ENCODE assay signal across 19 mouse cellular contexts in the genomic region with DNA sequence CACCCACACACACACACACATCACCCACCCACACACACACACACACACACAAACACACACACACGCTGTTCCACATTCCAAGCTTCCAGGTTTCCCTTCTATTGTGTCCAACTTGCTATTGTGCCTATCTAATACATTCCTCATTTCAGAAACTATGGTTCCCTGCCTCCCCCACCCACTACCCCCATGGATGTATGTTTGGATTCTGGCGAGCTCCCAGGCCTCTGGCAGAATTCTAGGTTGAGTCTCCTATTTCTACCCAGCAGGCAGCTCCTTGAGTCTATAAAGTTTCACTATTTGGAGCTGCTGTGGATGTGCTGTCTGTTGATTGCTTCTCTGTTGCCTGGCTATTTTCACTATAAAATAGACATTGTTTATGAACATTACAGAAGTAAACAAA. TPM values are rescaled to one million over a fixed set of nuclear protein-coding genes. Genes with fewer than 3 reads are reported as not detected.
DNase-seq lines count a peak whose midpoint lies in the region; ATAC-seq and TF ChIP-seq lines count a peak whose summit lies in the region.
"Had no signal": no experiment of that assay in that cellular context is flagged by ENCODE, and none has a peak within 500 bp of the region (broad histone marks: within the 10 kb centered on the region; RNA-seq: fewer than 3 reads in every experiment).

No protein-coding gene starts in this region.

- no peak overlapping the region for H3K4me2 ChIP-seq in intestine, embryonic 14.5 days (ENCODE audit: low read length)
- no peak overlapping the region for H3K4me2 ChIP-seq in intestine, postnatal 0 days (replicated peaks; ENCODE audit: low read depth)
- no peak overlapping the region for H3K4me2 ChIP-seq in midbrain, postnatal 0 days (ENCODE audit: low read depth, low read length, poor library complexity, severe bottlenecking)
- H3K4me2 ChIP-seq in midbrain, embryonic 16.5 days (ENCODE audit: low read length): no peak overlapping the region
- H3K4me2 ChIP-seq in embryonic facial prominence, embryonic 15.5 days (replicated peaks): no peak overlapping the region
- H3K4me2 ChIP-seq in stomach, embryonic 15.5 days: no peak overlapping the region
- H3K4me2 ChIP-seq: embryonic facial prominence, embryonic 12.5 days; heart, embryonic 12.5 days; hindbrain, embryonic 13.5 days; liver, embryonic 12.5 days had no signal

- DNase-seq in intestine, embryonic 14.5 days (ENCODE audit: low spot score): no peak
- no peak for DNase-seq in midbrain, postnatal 0 days (ENCODE audit: low spot score)
- no peak for DNase-seq in adrenal gland, postnatal 14 days
- DNase-seq: adrenal gland, adult 8-10 months; cerebellum, adult 9-11 months; gastrocnemius, adult 2 months; lung, adult 2 months; lung, postnatal 4 days; thymus, postnatal 25 days had no signal

- H3K4me3 ChIP-seq in intestine, embryonic 14.5 days (ENCODE audit: low read depth, low read length): no peak overlapping the region
- no peak overlapping the region for H3K4me3 ChIP-seq in intestine, postnatal 0 days (ENCODE audit: low read depth, low read length)
- H3K4me3 ChIP-seq in midbrain, postnatal 0 days (ENCODE audit: low read depth, low read length): no peak overlapping the region
- H3K4me3 ChIP-seq in midbrain, embryonic 16.5 days (ENCODE audit: low read depth, low read length): no peak overlapping the region
- H3K4me3 ChIP-seq in embryonic facial prominence, embryonic 15.5 days (replicated peaks): no peak overlapping the region
- no peak overlapping the region for H3K4me3 ChIP-seq in stomach, embryonic 15.5 days (replicated peaks)
- H3K4me3 ChIP-seq: embryonic facial prominence, embryonic 12.5 days; gastrocnemius, adult 2 months; heart, embryonic 12.5 days; hindbrain, embryonic 13.5 days; liver, embryonic 12.5 days; myocyte had no signal

- H3K36me3 ChIP-seq in intestine, embryonic 14.5 days (ENCODE audit: control insufficient read depth, insufficient read depth, low read length): peaks cover 53% of the 10 kb centered on the region
- H3K36me3 ChIP-seq in intestine, postnatal 0 days (ENCODE audit: control insufficient read depth, insufficient read depth): peaks cover 47% of the 10 kb centered on the region
- peaks cover 36% of the 10 kb centered on the region for H3K36me3 ChIP-seq in midbrain, postnatal 0 days (ENCODE audit: insufficient read depth, low read length)
- peaks cover 23% of the 10 kb centered on the region for H3K36me3 ChIP-seq in midbrain, embryonic 16.5 days (ENCODE audit: control insufficient read depth, insufficient read depth, low read length)
- peaks cover 36% of the 10 kb centered on the region for H3K36me3 ChIP-seq in embryonic facial prominence, embryonic 15.5 days
- H3K36me3 ChIP-seq in stomach, embryonic 15.5 days: 0 out of 2 replicates have a peak, but pooled peaks cover 4% of the 10 kb centered on the region

- 46% methylated on average over 2 of the region's 2 CpGs for WGBS in intestine, embryonic 14.5 days
- 60% methylated on average over 2 of the region's 2 CpGs for WGBS in intestine, postnatal 0 days
- WGBS in midbrain, postnatal 0 days: 71% methylated on average over 2 of the region's 2 CpGs
- WGBS in midbrain, embryonic 16.5 days: 64% methylated on average over 2 of the region's 2 CpGs
- 43% methylated on average over 2 of the region's 2 CpGs for WGBS in embryonic facial prominence, embryonic 15.5 days
- WGBS in stomach, embryonic 15.5 days: 52% methylated on average over 2 of the region's 2 CpGs

- peaks cover 8% of the 10 kb centered on the region; the same call in 1 of the 2 replicates for H3K4me1 ChIP-seq in intestine, embryonic 14.5 days (replicated peaks; ENCODE audit: control insufficient read depth, insufficient read depth, low read length)
- no peaks in the 10 kb centered on the region for H3K4me1 ChIP-seq in intestine, postnatal 0 days (replicated peaks; ENCODE audit: control insufficient read depth, insufficient read depth, low read length)
- H3K4me1 ChIP-seq in midbrain, postnatal 0 days (ENCODE audit: insufficient read depth, low read length): no peaks in the 10 kb centered on the region
- H3K4me1 ChIP-seq in midbrain, embryonic 16.5 days (ENCODE audit: control insufficient read depth, insufficient read depth, low read length): peaks cover 13% of the 10 kb centered on the region
- H3K4me1 ChIP-seq in embryonic facial prominence, embryonic 15.5 days: peaks cover 18% of the 10 kb centered on the region
- 0 out of 2 replicates have a peak, but pooled peaks cover 2% of the 10 kb centered on the region for H3K4me1 ChIP-seq in stomach, embryonic 15.5 days
- H3K4me1 ChIP-seq: embryonic facial prominence, embryonic 12.5 days; heart, embryonic 12.5 days; liver, embryonic 12.5 days had no signal

- TF ChIP-seq CTCF in intestine, postnatal 0 days (IDR thresholded peaks at IDR 0.05; ENCODE audit: low read depth): no peak
- TF ChIP-seq CTCF in midbrain, postnatal 0 days (IDR thresholded peaks at IDR 0.05): no peak

- H3K27me3 ChIP-seq in intestine, embryonic 14.5 days (replicated peaks; ENCODE audit: control insufficient read depth, insufficient read depth, low read length): no peaks in the 10 kb centered on the region
- no peaks in the 10 kb centered on the region for H3K27me3 ChIP-seq in intestine, postnatal 0 days (replicated peaks; ENCODE audit: control insufficient read depth, insufficient read depth, low read length)
- H3K27me3 ChIP-seq in midbrain, postnatal 0 days (ENCODE audit: insufficient read depth, low read length): no peaks in the 10 kb centered on the region
- H3K27me3 ChIP-seq in midbrain, embryonic 16.5 days (ENCODE audit: control insufficient read depth, insufficient read depth, low read depth, low read length): no peaks in the 10 kb centered on the region
- H3K27me3 ChIP-seq in embryonic facial prominence, embryonic 15.5 days: no peaks in the 10 kb centered on the region
- no peaks in the 10 kb centered on the region for H3K27me3 ChIP-seq in stomach, embryonic 15.5 days (replicated peaks)
- H3K27me3 ChIP-seq: embryonic facial prominence, embryonic 12.5 days; heart, embryonic 12.5 days; hindbrain, embryonic 13.5 days; liver, embryonic 12.5 days had no signal

- no peaks in the 10 kb centered on the region for H3K9me3 ChIP-seq in intestine, embryonic 14.5 days (ENCODE audit: control insufficient read depth, low read length)
- no peaks in the 10 kb centered on the region for H3K9me3 ChIP-seq in intestine, postnatal 0 days (ENCODE audit: control insufficient read depth)
- no peaks in the 10 kb centered on the region for H3K9me3 ChIP-seq in midbrain, postnatal 0 days (ENCODE audit: low read length)
- H3K9me3 ChIP-seq in midbrain, embryonic 16.5 days (replicated peaks; ENCODE audit: control insufficient read depth, low read length, poor library complexity, severe bottlenecking): no peaks in the 10 kb centered on the region
- H3K9me3 ChIP-seq in embryonic facial prominence, embryonic 15.5 days (replicated peaks): no peaks in the 10 kb centered on the region
- H3K9me3 ChIP-seq in stomach, embryonic 15.5 days: no peaks in the 10 kb centered on the region
- H3K9me3 ChIP-seq: embryonic facial prominence, embryonic 12.5 days; heart, embryonic 12.5 days; hindbrain, embryonic 13.5 days; liver, embryonic 12.5 days had no signal

- H3K9ac ChIP-seq in intestine, embryonic 14.5 days (ENCODE audit: low read length): no peak overlapping the region
- H3K9ac ChIP-seq in intestine, postnatal 0 days (ENCODE audit: low read depth, low read length): no peak overlapping the region
- 0 out of 2 replicates have a peak overlapping the region, but pooled peaks have one; percentile 4 for H3K9ac ChIP-seq in midbrain, postnatal 0 days (replicated peaks; ENCODE audit: low read length, poor library complexity, severe bottlenecking)
- H3K9ac ChIP-seq in midbrain, embryonic 16.5 days (ENCODE audit: low read depth, low read length): no peak overlapping the region
- H3K9ac ChIP-seq in embryonic facial prominence, embryonic 15.5 days: no peak overlapping the region
- no peak overlapping the region for H3K9ac ChIP-seq in stomach, embryonic 15.5 days
- H3K9ac ChIP-seq: embryonic facial prominence, embryonic 12.5 days; heart, embryonic 12.5 days; hindbrain, embryonic 13.5 days; liver, embryonic 12.5 days had no signal

- peak overlapping the region; percentile 81 for H3K27ac ChIP-seq in intestine, embryonic 14.5 days (ENCODE audit: low read depth)
- no peak overlapping the region for H3K27ac ChIP-seq in intestine, postnatal 0 days (ENCODE audit: low read depth, low read length)
- no peak overlapping the region for H3K27ac ChIP-seq in midbrain, postnatal 0 days (ENCODE audit: low read depth, low read length)
- H3K27ac ChIP-seq in midbrain, embryonic 16.5 days (ENCODE audit: low read length): no peak overlapping the region
- H3K27ac ChIP-seq in embryonic facial prominence, embryonic 15.5 days (replicated peaks): peak overlapping the region; percentile 83; the same call in 1 of the 2 replicates
- H3K27ac ChIP-seq in stomach, embryonic 15.5 days: peak overlapping the region; percentile 40; the same call in 1 of the 2 replicates
- H3K27ac ChIP-seq: embryonic facial prominence, embryonic 12.5 days; gastrocnemius, adult 2 months; hindbrain, embryonic 13.5 days; liver, embryonic 12.5 days had no signal

- ATAC-seq in intestine, embryonic 14.5 days (replicated peaks; ENCODE audit: low FRiP score, low TSS enrichment, low read depth): 0 out of 2 replicates have a peak, but pooled peaks have one; percentile 17
- no peak for ATAC-seq in intestine, postnatal 0 days
- ATAC-seq in midbrain, postnatal 0 days (ENCODE audit: low FRiP score): no peak
- ATAC-seq in midbrain, embryonic 16.5 days: no peak
- ATAC-seq in embryonic facial prominence, embryonic 15.5 days (ENCODE audit: insufficient number of reproducible peaks, low FRiP score, low TSS enrichment, low read depth): peak; percentile 44; the same call in 1 of the 2 replicates
- no peak for ATAC-seq in stomach, embryonic 15.5 days (ENCODE audit: insufficient read depth, low FRiP score, low read depth)
- ATAC-seq: inflammation-experienced regulatory T-cells, adult 6 months; liver, embryonic 12.5 days had no signal

RNA-seq across cellular contexts. Expression of gene Pitpnm3, which starts 21.0 kb away (rescaled TPM):
- 1.4 TPM in 2 replicates for polyA plus RNA-seq in intestine, embryonic 14.5 days (2014; fragmentation: Nextera tagmentation; extraction: Ambion mirVana)
- 0.68 and 0.86 TPM in 2 replicates for polyA plus RNA-seq in intestine, postnatal 0 days (2015; fragmentation: Nextera tagmentation; extraction: Ambion mirVana)
- total RNA-seq in midbrain, postnatal 0 days (2014; rRNA removed): 29.6 and 33.0 TPM in 2 replicates
- 7.2 and 7.9 TPM in 2 replicates for polyA plus RNA-seq in midbrain, postnatal 0 days (2015; fragmentation: Nextera tagmentation; extraction: Ambion mirVana)
- 5.4 and 6.1 TPM in 2 replicates for polyA plus RNA-seq in midbrain, embryonic 16.5 days (2015; fragmentation: Nextera tagmentation; extraction: Ambion mirVana)
- 1.9 and 2.0 TPM in 2 replicates for polyA plus RNA-seq in embryonic facial prominence, embryonic 15.5 days (2015; fragmentation: Nextera tagmentation; extraction: Ambion mirVana)
- 0.53 and 0.64 TPM in 2 replicates for polyA plus RNA-seq in stomach, embryonic 15.5 days (2015; fragmentation: Nextera tagmentation; extraction: Ambion mirVana)
- 0.63 and 1.4 TPM in 2 replicates for total RNA-seq in adrenal gland, postnatal 14 days (2021)
- polyA plus RNA-seq: inflammation-experienced regulatory T-cells, adult 6 months had no signal

RNA-seq across cellular contexts. Expression of gene Gm43951, which starts 50.0 kb away (rescaled TPM):
- polyA plus RNA-seq in intestine, embryonic 14.5 days (2014; fragmentation: Nextera tagmentation; extraction: Ambion mirVana): 0.08 and 0.09 TPM in 2 replicates
- polyA plus RNA-seq in intestine, postnatal 0 days (2015; fragmentation: Nextera tagmentation; extraction: Ambion mirVana): not detected in 2 replicates
- total RNA-seq in midbrain, postnatal 0 days (2014; rRNA removed): 2.5 and 2.6 TPM in 2 replicates
- polyA plus RNA-seq in midbrain, postnatal 0 days (2015; fragmentation: Nextera tagmentation; extraction: Ambion mirVana): 1.1 and 1.5 TPM in 2 replicates
- polyA plus RNA-seq in midbrain, embryonic 16.5 days (2015; fragmentation: Nextera tagmentation; extraction: Ambion mirVana): 1.7 and 1.9 TPM in 2 replicates
- polyA plus RNA-seq in embryonic facial prominence, embryonic 15.5 days (2015; fragmentation: Nextera tagmentation; extraction: Ambion mirVana): 0.41 and 0.43 TPM in 2 replicates
- polyA plus RNA-seq in stomach, embryonic 15.5 days (2015; fragmentation: Nextera tagmentation; extraction: Ambion mirVana): 0.19 and 0.48 TPM in 2 replicates
- 0.78 and 1.4 TPM in 2 replicates for total RNA-seq in adrenal gland, postnatal 14 days (2021)
- polyA plus RNA-seq: inflammation-experienced regulatory T-cells, adult 6 months had no signal

RNA-seq across cellular contexts. Expression of gene 4933427D14Rik, which starts 50.6 kb away (rescaled TPM):
- 11.0 and 13.9 TPM in 2 replicates for polyA plus RNA-seq in intestine, embryonic 14.5 days (2014; fragmentation: Nextera tagmentation; extraction: Ambion mirVana)
- 4.3 and 4.8 TPM in 2 replicates for polyA plus RNA-seq in intestine, postnatal 0 days (2015; fragmentation: Nextera tagmentation; extraction: Ambion mirVana)
- total RNA-seq in midbrain, postnatal 0 days (2014; rRNA removed): 16.6 and 21.9 TPM in 2 replicates
- polyA plus RNA-seq in midbrain, postnatal 0 days (2015; fragmentation: Nextera tagmentation; extraction: Ambion mirVana): 13.7 and 20.6 TPM in 2 replicates
- polyA plus RNA-seq in midbrain, embryonic 16.5 days (2015; fragmentation: Nextera tagmentation; extraction: Ambion mirVana): 18.4 and 26.0 TPM in 2 replicates
- 13.5 and 17.2 TPM in 2 replicates for polyA plus RNA-seq in embryonic facial prominence, embryonic 15.5 days (2015; fragmentation: Nextera tagmentation; extraction: Ambion mirVana)
- polyA plus RNA-seq in stomach, embryonic 15.5 days (2015; fragmentation: Nextera tagmentation; extraction: Ambion mirVana): 14.6 and 15.5 TPM in 2 replicates
- 8.1 and 9.4 TPM in 2 replicates for total RNA-seq in adrenal gland, postnatal 14 days (2021)

RNA-seq across cellular contexts. Expression of gene Txndc17, which starts 50.7 kb away (rescaled TPM):
- polyA plus RNA-seq in intestine, embryonic 14.5 days (2014; fragmentation: Nextera tagmentation; extraction: Ambion mirVana): 256 and 268 TPM in 2 replicates
- 642 and 665 TPM in 2 replicates for polyA plus RNA-seq in intestine, postnatal 0 days (2015; fragmentation: Nextera tagmentation; extraction: Ambion mirVana)
- total RNA-seq in midbrain, postnatal 0 days (2014; rRNA removed): 54.1 and 57.7 TPM in 2 replicates
- 137 TPM in 2 replicates for polyA plus RNA-seq in midbrain, postnatal 0 days (2015; fragmentation: Nextera tagmentation; extraction: Ambion mirVana)
- polyA plus RNA-seq in midbrain, embryonic 16.5 days (2015; fragmentation: Nextera tagmentation; extraction: Ambion mirVana): 137 and 145 TPM in 2 replicates
- polyA plus RNA-seq in embryonic facial prominence, embryonic 15.5 days (2015; fragmentation: Nextera tagmentation; extraction: Ambion mirVana): 254 and 268 TPM in 2 replicates
- 229 and 231 TPM in 2 replicates for polyA plus RNA-seq in stomach, embryonic 15.5 days (2015; fragmentation: Nextera tagmentation; extraction: Ambion mirVana)
- total RNA-seq in adrenal gland, postnatal 14 days (2021): 72.5 and 75.9 TPM in 2 replicates

RNA-seq across cellular contexts. Expression of gene Med31, which starts 58.8 kb away (rescaled TPM):
- polyA plus RNA-seq in intestine, embryonic 14.5 days (2014; fragmentation: Nextera tagmentation; extraction: Ambion mirVana): 37.3 and 38.0 TPM in 2 replicates
- 23.9 and 25.5 TPM in 2 replicates for polyA plus RNA-seq in intestine, postnatal 0 days (2015; fragmentation: Nextera tagmentation; extraction: Ambion mirVana)
- total RNA-seq in midbrain, postnatal 0 days (2014; rRNA removed): 21.4 and 26.5 TPM in 2 replicates
- polyA plus RNA-seq in midbrain, postnatal 0 days (2015; fragmentation: Nextera tagmentation; extraction: Ambion mirVana): 40.7 and 42.4 TPM in 2 replicates
- 53.2 and 55.9 TPM in 2 replicates for polyA plus RNA-seq in midbrain, embryonic 16.5 days (2015; fragmentation: Nextera tagmentation; extraction: Ambion mirVana)
- 49.4 and 50.9 TPM in 2 replicates for polyA plus RNA-seq in embryonic facial prominence, embryonic 15.5 days (2015; fragmentation: Nextera tagmentation; extraction: Ambion mirVana)
- 34.4 and 37.4 TPM in 2 replicates for polyA plus RNA-seq in stomach, embryonic 15.5 days (2015; fragmentation: Nextera tagmentation; extraction: Ambion mirVana)
- 12.3 and 13.6 TPM in 2 replicates for total RNA-seq in adrenal gland, postnatal 14 days (2021)

Comparison
In these comparisons a context has a peak if more than half of its experiments do, and no peak if none do; other contexts are left out.
1. ATAC-seq: peak in intestine, embryonic 14.5 days (single experiment) and embryonic facial prominence, embryonic 15.5 days (single experiment); none in intestine, postnatal 0 days (single experiment), midbrain, postnatal 0 days (single experiment), midbrain, embryonic 16.5 days (single experiment) and stomach, embryonic 15.5 days (single experiment).
2. H3K27ac ChIP-seq: peak in intestine, embryonic 14.5 days (single experiment), embryonic facial prominence, embryonic 15.5 days (single experiment) and stomach, embryonic 15.5 days (single experiment); none in intestine, postnatal 0 days (single experiment), midbrain, postnatal 0 days (single experiment) and midbrain, embryonic 16.5 days (single experiment).